Mouse (Mus musculus) right cerebral cortex, postnatal 36 days (tissue): Measurements from ENCODE around the gene Defb26.
A peak's percentile ranks its signal among the peaks of the same experiment; 100 is the strongest.

ENCODE experiments used
- DNase-seq, 2 experiments: peaks; one replicate each; pipeline ENCODE4 v3.0.0; 2022; ENCODE audit warnings: low spot score in 2 of 2, mixed read lengths in 1 of 2

Gene Defb26

GRCm38 (mm10) chr2:152470973-152471372 lies 40.5 kb downstream of the Defb26 start:
- peak in 1 of 2 experiments; percentile 8 for DNase-seq

GRCm38 (mm10) chr2:152464570-152465150 lies 46.8 kb downstream of the Defb26 start, which contains the start of gene Defb23:
Defb23 (minus strand) TSS chr2:152464620.
- no peak for DNase-seq

- no peak for DNase-seq
Observed at GRCm38 (mm10) chr2:152459241-152459640, 52.3 kb downstream of the Defb26 start.
